Mouse (Mus musculus): ENCODE measurements around the gene Sec14l1. TPM values are rescaled to one million over a fixed set of nuclear protein-coding genes. Genes with fewer than 3 reads are reported as not detected.

The Sec14l1 gene
- total and polyA plus RNA-seq, 2 experiments from 2014 or later = 38.0 to 71.6 TPM

GRCm38 (mm10) chr11:117130068-117130467 is 15.1 kb downstream of the Sec14l1 start:
- peaks cover 18% of the 10 kb centered on the region for H3K36me3 ChIP-seq (replicated peaks; ENCODE audit: control insufficient read depth, insufficient read depth, low read length)
- 87% methylated on average over 8 of the region's 8 CpGs for WGBS
- H3K4me3 ChIP-seq (ENCODE audit: low read depth, low read length) = no peak overlapping the region
- no peak overlapping the region for H3K9ac ChIP-seq (replicated peaks; ENCODE audit: low read depth, low read length)
- H3K4me1 ChIP-seq (ENCODE audit: control insufficient read depth, insufficient read depth) = peaks cover 63% of the 10 kb centered on the region
- no peaks in the 10 kb centered on the region for H3K9me3 ChIP-seq (replicated peaks; ENCODE audit: control insufficient read depth, low read length)
- TF ChIP-seq EP300 (IDR thresholded peaks at IDR 0.05; ENCODE audit: low read depth) (no peak), CTCF (IDR thresholded peaks at IDR 0.05; ENCODE audit: low read depth) (no peak)
- ATAC-seq (ENCODE audit: insufficient read depth, low read depth) (no peak), DNase-seq (ENCODE audit: low spot score) (no peak)
- H3K27me3 ChIP-seq (ENCODE audit: control insufficient read depth, insufficient read depth, low read length) = no peaks in the 10 kb centered on the region
- H3K27ac ChIP-seq (ENCODE audit: low read depth) = no peak overlapping the region
- H3K4me2 ChIP-seq (ENCODE audit: low read depth, low read length) = no peak overlapping the region

DNA sequence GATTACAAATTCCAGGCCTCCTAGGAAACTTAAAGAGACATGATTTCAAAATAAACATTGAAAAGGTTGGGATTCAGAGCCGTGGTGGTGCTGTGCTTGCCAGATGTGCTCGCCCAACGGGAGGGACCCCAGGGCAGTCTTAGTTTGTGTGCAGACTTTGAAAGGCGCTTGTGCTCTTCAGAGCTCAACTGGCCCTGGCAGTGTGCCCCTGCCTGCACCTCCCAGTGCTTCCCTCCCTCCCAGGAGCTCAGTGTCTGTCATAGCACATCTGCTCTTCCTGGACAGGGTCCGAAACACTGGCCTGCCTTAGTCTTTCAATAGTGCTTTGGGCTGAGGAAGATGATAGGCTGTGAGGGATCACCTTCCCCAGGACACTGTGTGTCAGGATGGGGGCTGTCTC is 15.9 kb downstream of the Sec14l1 start:
- DNase-seq (ENCODE audit: low spot score) = no peak
- H3K27me3 ChIP-seq (ENCODE audit: control insufficient read depth, insufficient read depth, low read length) = no peaks in the 10 kb centered on the region
- ATAC-seq (ENCODE audit: insufficient read depth, low read depth) = no peak
- no peak overlapping the region for H3K27ac ChIP-seq (ENCODE audit: low read depth)
- no peak overlapping the region for H3K4me3 ChIP-seq (ENCODE audit: low read depth, low read length)
- no peak overlapping the region for H3K4me2 ChIP-seq (ENCODE audit: low read depth, low read length)
- no peak for TF ChIP-seq CTCF (IDR thresholded peaks at IDR 0.05; ENCODE audit: low read depth)
- TF ChIP-seq EP300 (IDR thresholded peaks at IDR 0.05; ENCODE audit: low read depth) = no peak
- peaks cover 64% of the 10 kb centered on the region for H3K4me1 ChIP-seq (ENCODE audit: control insufficient read depth, insufficient read depth)
- H3K36me3 ChIP-seq (replicated peaks; ENCODE audit: control insufficient read depth, insufficient read depth, low read length) = 0 out of 2 replicates have a peak, but pooled peaks cover 11% of the 10 kb centered on the region
- WGBS = 43% methylated on average over 5 of the region's 5 CpGs
- no peaks in the 10 kb centered on the region for H3K9me3 ChIP-seq (replicated peaks; ENCODE audit: control insufficient read depth, low read length)
- H3K9ac ChIP-seq (replicated peaks; ENCODE audit: low read depth, low read length) = no peak overlapping the region

DNA sequence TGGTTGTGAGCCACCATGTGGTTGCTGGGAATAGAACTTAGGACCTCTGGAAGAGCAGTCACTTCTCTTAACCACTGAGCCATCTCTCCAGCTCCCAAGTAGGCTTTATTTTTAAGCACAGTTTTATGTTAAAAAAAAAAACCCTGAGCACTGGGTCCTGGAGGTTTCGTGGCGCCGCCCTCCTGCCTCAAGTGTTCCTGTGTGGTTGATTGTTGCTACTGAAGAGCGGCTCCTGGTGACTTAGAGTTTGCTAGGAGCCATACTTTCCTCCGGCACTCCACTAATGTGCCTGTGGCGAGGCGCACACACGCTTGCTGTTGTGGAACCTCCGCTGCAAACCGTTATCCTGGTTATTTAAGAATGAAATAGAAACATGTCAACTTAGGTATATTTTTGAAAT is 16.5 kb downstream of the Sec14l1 start:
- Histone ChIP-seq H3K4me2 (ENCODE audit: low read depth, low read length) (no peak overlapping the region), H3K36me3 (replicated peaks; ENCODE audit: control insufficient read depth, insufficient read depth, low read length) (0 out of 2 replicates have a peak, but pooled peaks cover 8% of the 10 kb centered on the region), H3K4me1 (ENCODE audit: control insufficient read depth, insufficient read depth) (peaks cover 64% of the 10 kb centered on the region), H3K9me3 (replicated peaks; ENCODE audit: control insufficient read depth, low read length) (no peaks in the 10 kb centered on the region), H3K27ac (ENCODE audit: low read depth) (no peak overlapping the region), H3K9ac (replicated peaks; ENCODE audit: low read depth, low read length) (no peak overlapping the region), H3K27me3 (ENCODE audit: control insufficient read depth, insufficient read depth, low read length) (no peaks in the 10 kb centered on the region), H3K4me3 (ENCODE audit: low read depth, low read length) (no peak overlapping the region)
- no peak for ATAC-seq (ENCODE audit: insufficient read depth, low read depth)
- TF ChIP-seq EP300 (IDR thresholded peaks at IDR 0.05; ENCODE audit: low read depth) (no peak), CTCF (IDR thresholded peaks at IDR 0.05; ENCODE audit: low read depth) (no peak)
- DNase-seq (ENCODE audit: low spot score) = no peak
- WGBS = 98% methylated on average over 10 of the region's 10 CpGs

GRCm38 (mm10) chr11:117134776-117135387 is 19.9 kb downstream of the Sec14l1 start:
- Histone ChIP-seq H3K4me1 (ENCODE audit: control insufficient read depth, insufficient read depth) (peaks cover 51% of the 10 kb centered on the region), H3K4me2 (ENCODE audit: low read depth, low read length) (no peak overlapping the region), H3K27ac (ENCODE audit: low read depth) (peak overlapping the region; percentile 72; the same call in 1 of the 2 replicates), H3K4me3 (ENCODE audit: low read depth, low read length) (no peak overlapping the region), H3K9me3 (replicated peaks; ENCODE audit: control insufficient read depth, low read length) (no peaks in the 10 kb centered on the region), H3K9ac (replicated peaks; ENCODE audit: low read depth, low read length) (no peak overlapping the region), H3K27me3 (ENCODE audit: control insufficient read depth, insufficient read depth, low read length) (no peaks in the 10 kb centered on the region), H3K36me3 (replicated peaks; ENCODE audit: control insufficient read depth, insufficient read depth, low read length) (0 out of 2 replicates have a peak, but pooled peaks cover 14% of the 10 kb centered on the region)
- 60% methylated on average over 23 of the region's 23 CpGs for WGBS
- no peak for TF ChIP-seq CTCF (IDR thresholded peaks at IDR 0.05; ENCODE audit: low read depth)
- TF ChIP-seq EP300 (IDR thresholded peaks at IDR 0.05; ENCODE audit: low read depth) = no peak
- DNase-seq (ENCODE audit: low spot score) (no peak), ATAC-seq (ENCODE audit: insufficient read depth, low read depth) (no peak)

GRCm38 (mm10) chr11:117135457-117136290 is 20.7 kb downstream of the Sec14l1 start:
- H3K27me3 ChIP-seq (ENCODE audit: control insufficient read depth, insufficient read depth, low read length) = no peaks in the 10 kb centered on the region
- H3K27ac ChIP-seq (ENCODE audit: low read depth) = peak overlapping the region; percentile 72
- peak; percentile 71 for DNase-seq (ENCODE audit: low spot score)
- H3K9me3 ChIP-seq (replicated peaks; ENCODE audit: control insufficient read depth, low read length) = no peaks in the 10 kb centered on the region
- H3K36me3 ChIP-seq (replicated peaks; ENCODE audit: control insufficient read depth, insufficient read depth, low read length) = 0 out of 2 replicates have a peak, but pooled peaks cover 14% of the 10 kb centered on the region
- no peak overlapping the region for H3K9ac ChIP-seq (replicated peaks; ENCODE audit: low read depth, low read length)
- H3K4me2 ChIP-seq (ENCODE audit: low read depth, low read length) = peak overlapping the region; percentile 19; the same call in 1 of the 2 replicates
- H3K4me1 ChIP-seq (ENCODE audit: control insufficient read depth, insufficient read depth) = peaks cover 44% of the 10 kb centered on the region
- 37% methylated on average over 17 of the region's 17 CpGs for WGBS
- peak; percentile 28; the same call in 1 of the 2 replicates for ATAC-seq (ENCODE audit: insufficient read depth, low read depth)
- H3K4me3 ChIP-seq (ENCODE audit: low read depth, low read length) = no peak overlapping the region
- TF ChIP-seq EP300 (IDR thresholded peaks at IDR 0.05; ENCODE audit: low read depth) (no peak), CTCF (IDR thresholded peaks at IDR 0.05; ENCODE audit: low read depth) (peak; percentile 36)
